Mouse (Mus musculus): ENCODE data around the gene Cx3cr1.

DNA sequence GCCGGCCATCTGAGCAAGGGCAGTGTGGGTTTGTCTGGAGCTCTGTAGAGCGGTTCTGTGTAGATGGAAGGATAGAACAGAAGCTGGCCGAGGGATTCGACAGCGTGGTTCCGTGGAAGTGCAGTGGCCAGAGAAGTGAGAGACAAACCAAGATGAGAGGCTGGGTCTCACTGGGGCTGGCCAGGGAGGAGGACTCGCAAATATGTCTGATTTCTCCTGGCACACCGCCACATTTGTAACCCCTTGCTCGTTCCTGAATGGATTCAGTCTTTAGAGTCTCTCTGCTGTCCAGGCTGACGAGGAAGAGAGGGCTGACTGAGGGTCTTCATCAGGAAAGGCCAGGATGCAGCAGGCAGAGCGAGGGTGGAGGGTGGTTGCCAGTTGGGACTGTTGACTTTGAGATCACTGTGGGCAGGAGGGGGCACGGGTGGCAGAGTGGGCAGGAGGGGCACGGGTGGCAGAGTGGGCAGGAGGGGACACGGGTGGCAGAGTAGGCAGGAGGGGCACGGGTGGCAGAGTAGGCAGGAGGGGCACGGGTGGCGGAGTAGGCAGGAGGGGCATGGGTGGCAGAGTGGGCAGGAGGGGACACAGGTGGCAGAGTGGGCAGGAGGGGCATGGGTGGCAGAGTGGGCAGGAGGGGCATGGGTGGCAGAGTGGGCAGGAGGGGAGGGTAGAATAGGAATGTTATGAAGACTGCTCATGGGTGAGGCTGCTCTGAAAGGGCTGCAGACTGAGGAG, 44.5 kb upstream of the Cx3cr1 start:
- no peak for TF ChIP-seq CTCF (IDR thresholded peaks at IDR 0.05; ENCODE audit: extremely low read depth, insufficient read length, insufficient replicate concordance, low read depth, low read length)
- TF ChIP-seq POLR2A (IDR thresholded peaks at IDR 0.05; ENCODE audit: low read depth, low read length): no peak

Data from small intestine, adult 2 months (tissue).